Mouse (Mus musculus) midbrain, postnatal 0 days (tissue): Measurements from ENCODE around the gene Vmn2r83. TPM values are rescaled to one million over a fixed set of nuclear protein-coding genes. Genes with fewer than 3 reads are reported as not detected.

ENCODE experiments used
- ATAC-seq: fragments of 200-750 bp; cut with Nextera tagmentation; 2 replicates; pipeline ENCODE4 v1.8.0; 2017; ENCODE audit warnings: moderate number of reproducible peaks, mild to moderate bottlenecking, moderate TSS enrichment, moderate library complexity; ENCODE audit not compliant: low FRiP score
- DNase-seq: peaks from one replicate; pipeline ENCODE4 v3.0.0-alpha.2; 2015; ENCODE audit warnings: low spot score
- H3K27ac ChIP-seq: fragments of 300-500 bp; sonication (generic); 2 replicates; pipeline ENCODE4 v1.5.1; 2014; ENCODE audit warnings: low read depth, mild to moderate bottlenecking, low read length, mixed read lengths
- H3K27me3 ChIP-seq: fragments of 300-500 bp; sonication (generic); 2 replicates; pipeline ENCODE4 v1.6.1; 2014; ENCODE audit warnings: low read length, control low read depth, mixed read lengths; ENCODE audit not compliant: insufficient read depth
- H3K36me3 ChIP-seq: fragments of 300-500 bp; sonication (generic); 2 replicates; pipeline ENCODE4 v1.6.1; 2014; ENCODE audit warnings: low read length, control low read depth, mixed read lengths; ENCODE audit not compliant: insufficient read depth
- H3K4me1 ChIP-seq: fragments of 300-500 bp; sonication (generic); 2 replicates; pipeline ENCODE4 v1.6.1; 2014; ENCODE audit warnings: mild to moderate bottlenecking, control low read depth, antibody characterized with exemption, low read length, mixed read lengths; ENCODE audit not compliant: insufficient read depth
- H3K4me2 ChIP-seq: fragments of 300-500 bp; sonication (generic); 2 replicates; pipeline ENCODE4 v1.6.1; 2014; ENCODE audit warnings: low read depth, mild to moderate bottlenecking, low read length, mixed read lengths; ENCODE audit not compliant: poor library complexity, severe bottlenecking
- H3K4me3 ChIP-seq: fragments of 300-500 bp; sonication (generic); 2 replicates; pipeline ENCODE4 v1.5.1; 2014; ENCODE audit warnings: low read depth, mild to moderate bottlenecking, low read length, moderate library complexity
- H3K9ac ChIP-seq: fragments of 300-500 bp; sonication (generic); replicated peaks from 2 replicates; pipeline ENCODE4 v1.6.1; 2014; ENCODE audit warnings: mild to moderate bottlenecking, low read length, moderate library complexity, mixed read lengths; ENCODE audit not compliant: poor library complexity, severe bottlenecking
- H3K9me3 ChIP-seq: fragments of 300-500 bp; sonication (generic); 2 replicates; pipeline ENCODE4 v1.6.1; 2016; ENCODE audit warnings: low read length, control low read depth
- CTCF ChIP-seq: IDR thresholded peaks from 2 replicates; pipeline ENCODE4 v1.5.1; 2016; ENCODE audit warnings: antibody characterized with exemption, mild to moderate bottlenecking
- WGBS: fragments of 180-500 bp; shearing (Covaris S2); extraction: QIAGEN DNeasy Blood & Tissue Kit; methylation state at CpG from one replicate; pipeline ENCODE4 v1.1.7; 2014; 5-methylcytosine and 5-hydroxymethylcytosine counted together
- polyA plus RNA-seq: library from polyadenylated mRNA; unstranded; fragments of >200 nt; fragmentation: Nextera tagmentation; extraction: Ambion mirVana; gene quantifications from 2 replicates; pipeline ENCODE4 v1.2.1, GENCODE M21; 2015
- total RNA-seq: library from RNA; depleted of rRNA; stranded (reverse); fragments of >200 nt; gene quantifications from 2 replicates; pipeline ENCODE4 v1.2.3, GENCODE M21; 2014

Vmn2r83 gene
- total and polyA plus RNA-seq, 2 experiments from 2014 or later: not detected

DNA sequence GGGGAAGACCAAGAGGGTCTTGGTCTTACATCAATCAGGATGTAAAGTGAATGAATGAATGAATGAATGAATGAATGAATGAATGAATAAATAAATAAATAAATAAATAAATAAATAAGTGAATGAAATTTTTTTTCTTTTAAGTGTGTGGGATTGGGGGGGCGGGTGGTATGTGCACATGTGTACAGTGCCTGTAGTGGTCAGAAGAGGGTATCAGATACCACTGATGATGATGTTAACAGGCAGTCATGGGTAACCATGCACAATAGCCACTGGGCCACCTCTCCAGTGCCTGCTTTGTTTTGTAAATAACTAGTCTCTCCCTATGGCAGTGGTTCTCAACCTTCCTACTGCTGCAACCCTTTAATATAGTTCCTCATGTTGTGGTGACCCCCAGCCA lies 55.9 kb downstream of the Vmn2r83 start:
- H3K4me1 ChIP-seq: no peaks in the 10 kb centered on the region
- no peak for TF ChIP-seq CTCF
- H3K27me3 ChIP-seq: no peaks in the 10 kb centered on the region
- no peak for ATAC-seq
- no peak overlapping the region for H3K27ac ChIP-seq
- no peak for DNase-seq
- no peak overlapping the region for H3K4me2 ChIP-seq
- H3K9ac ChIP-seq: no peak overlapping the region
- 0 out of 2 replicates have a peak, but pooled peaks cover 3% of the 10 kb centered on the region for H3K36me3 ChIP-seq
- H3K4me3 ChIP-seq: no peak overlapping the region
- 88% methylated on average over 1 of the region's 1 CpGs for WGBS
- H3K9me3 ChIP-seq: no peaks in the 10 kb centered on the region

DNA sequence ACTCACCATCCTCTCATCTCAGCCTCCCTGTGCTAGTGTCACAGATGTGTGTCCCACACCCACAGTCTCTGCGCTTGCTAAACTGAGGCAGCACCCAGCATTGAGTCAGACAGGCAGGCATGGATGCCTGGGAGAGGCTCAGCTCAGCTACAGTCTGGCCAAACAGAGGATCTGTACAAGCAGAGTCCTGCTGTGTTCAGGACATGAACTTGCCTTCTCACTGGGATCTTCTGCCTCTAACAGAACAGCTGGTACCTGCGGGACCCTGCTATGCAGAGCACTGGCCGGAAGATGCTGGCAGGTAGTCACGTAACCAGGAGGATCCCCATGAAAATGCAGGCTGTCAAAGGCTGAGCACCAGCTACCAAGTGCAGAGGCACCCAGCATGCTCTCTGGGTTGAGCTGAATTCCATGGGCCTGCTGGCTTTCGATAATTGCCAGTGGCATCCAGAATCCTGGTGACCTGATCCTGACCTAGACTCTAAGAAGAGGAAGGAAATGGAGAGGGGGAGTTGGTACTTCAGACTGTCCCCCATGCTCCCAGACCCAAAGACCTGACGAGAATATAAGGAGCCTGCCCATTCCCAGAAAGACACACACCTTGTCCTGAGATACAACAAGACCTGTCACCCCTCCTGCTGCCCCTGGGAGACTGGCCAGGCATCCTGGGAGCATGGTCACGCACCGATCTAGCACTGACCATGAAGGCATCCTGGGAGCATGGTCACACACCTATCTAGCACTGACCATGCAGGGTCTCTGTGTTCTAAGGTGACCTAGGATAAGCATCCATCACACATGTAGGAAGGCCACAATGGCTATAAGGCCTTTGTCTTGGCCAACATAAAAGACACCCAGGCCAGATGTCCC lies 57.2 kb downstream of the Vmn2r83 start:
- ATAC-seq: no peak
- 88% methylated on average over 8 of the region's 8 CpGs for WGBS
- TF ChIP-seq CTCF: no peak
- no peak overlapping the region for H3K4me3 ChIP-seq
- no peaks in the 10 kb centered on the region for H3K27me3 ChIP-seq
- 0 out of 2 replicates have a peak, but pooled peaks cover 3% of the 10 kb centered on the region for H3K36me3 ChIP-seq
- no peaks in the 10 kb centered on the region for H3K4me1 ChIP-seq
- H3K4me2 ChIP-seq: no peak overlapping the region
- no peak overlapping the region for H3K27ac ChIP-seq
- H3K9ac ChIP-seq: no peak overlapping the region
- H3K9me3 ChIP-seq: no peaks in the 10 kb centered on the region
- no peak for DNase-seq

DNA sequence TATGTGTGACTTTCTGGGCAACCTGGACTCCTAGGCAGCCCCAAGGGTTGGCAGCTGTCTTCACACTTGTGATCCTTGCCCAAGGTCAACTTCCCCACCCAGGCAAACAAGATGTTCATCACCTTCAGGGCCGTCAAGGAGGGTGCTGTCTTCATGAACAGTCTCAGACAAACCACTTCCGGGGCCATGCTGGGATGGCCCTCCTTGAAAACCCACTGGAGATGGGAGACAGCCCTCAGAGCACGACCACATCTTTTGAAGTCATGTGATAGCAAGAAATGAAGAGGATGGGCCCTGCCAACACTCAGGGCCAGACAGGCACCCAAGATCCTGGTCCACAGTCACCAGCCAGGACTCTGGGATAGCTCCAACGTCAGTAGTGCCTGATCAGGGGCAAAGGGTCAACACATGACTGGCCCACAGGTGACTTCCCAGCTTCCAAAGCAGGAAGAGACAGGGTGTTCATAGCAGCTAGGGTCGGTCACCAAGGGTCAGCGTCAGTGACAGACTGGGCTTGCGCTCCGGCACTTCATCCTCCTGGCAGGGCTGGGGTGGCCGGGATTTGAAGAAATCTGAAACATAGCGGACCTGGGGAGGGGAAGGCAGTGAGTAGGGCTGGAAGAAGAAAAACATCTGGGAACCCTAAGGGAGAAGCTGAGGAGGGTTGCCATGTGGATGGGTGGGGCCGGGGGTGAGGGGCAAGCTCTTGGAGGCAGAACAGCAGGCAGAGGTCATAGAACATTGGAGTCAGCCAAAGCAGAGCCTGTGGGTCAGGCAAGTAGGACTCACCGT lies 58.3 kb downstream of the Vmn2r83 start:
- Histone ChIP-seq H3K4me2 (no peak overlapping the region), H3K4me3 (no peak overlapping the region), H3K36me3 (0 out of 2 replicates have a peak, but pooled peaks cover 3% of the 10 kb centered on the region), H3K27ac (no peak overlapping the region), H3K4me1 (no peaks in the 10 kb centered on the region), H3K9ac (no peak overlapping the region), H3K27me3 (no peaks in the 10 kb centered on the region), H3K9me3 (no peaks in the 10 kb centered on the region)
- ATAC-seq (no peak), DNase-seq (no peak)
- TF ChIP-seq CTCF: no peak
- WGBS: 90% methylated on average over 12 of the region's 12 CpGs

DNA sequence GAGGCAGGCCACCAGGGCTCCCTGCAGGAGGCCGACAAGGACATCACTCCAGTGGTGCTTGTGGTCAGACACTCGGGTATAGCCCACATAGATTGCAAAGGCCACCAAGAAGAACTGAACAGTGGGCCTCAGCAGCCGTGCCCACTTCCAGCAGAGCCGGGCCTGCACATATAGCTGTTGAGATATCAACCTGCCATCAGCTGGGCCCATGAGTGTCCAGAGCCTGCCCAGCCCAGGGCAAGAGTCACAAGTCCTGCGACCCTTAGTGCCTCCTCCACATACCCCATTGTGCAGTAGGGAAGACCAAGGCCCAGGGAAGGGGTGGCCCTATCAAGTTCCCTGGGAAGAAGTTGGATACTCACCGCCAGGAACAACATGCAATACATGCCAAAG lies 58.9 kb downstream of the Vmn2r83 start:
- Histone ChIP-seq H3K9me3 (no peaks in the 10 kb centered on the region), H3K4me2 (no peak overlapping the region), H3K4me3 (no peak overlapping the region), H3K36me3 (0 out of 2 replicates have a peak, but pooled peaks cover 3% of the 10 kb centered on the region), H3K4me1 (no peaks in the 10 kb centered on the region), H3K27ac (no peak overlapping the region), H3K9ac (no peak overlapping the region), H3K27me3 (no peaks in the 10 kb centered on the region)
- WGBS: 88% methylated on average over 6 of the region's 6 CpGs
- no peak for DNase-seq
- TF ChIP-seq CTCF: no peak
- no peak for ATAC-seq

DNA sequence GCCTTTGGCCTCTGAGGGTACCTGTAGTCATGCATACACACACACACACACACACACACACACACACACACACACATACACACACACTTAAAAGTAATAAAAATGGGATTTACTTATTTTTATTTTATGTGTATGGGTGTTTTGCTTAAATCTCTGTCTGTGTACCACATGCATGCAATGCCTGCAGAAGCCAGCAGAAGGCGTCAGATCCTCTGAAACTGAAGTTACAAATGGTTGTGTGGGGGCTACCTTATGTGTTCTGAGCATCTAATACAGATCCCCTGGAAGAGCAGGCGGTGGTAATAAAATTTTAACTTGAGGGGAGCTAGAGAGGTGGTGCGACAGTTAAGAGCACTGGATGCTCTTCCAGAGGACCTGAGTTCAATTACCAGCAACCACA lies 59.5 kb downstream of the Vmn2r83 start:
- 81% methylated on average over 3 of the region's 3 CpGs for WGBS
- ATAC-seq (no peak), DNase-seq (no peak)
- H3K9me3 ChIP-seq: no peaks in the 10 kb centered on the region
- TF ChIP-seq CTCF: peak; percentile 26
- 0 out of 2 replicates have a peak, but pooled peaks cover 3% of the 10 kb centered on the region for H3K36me3 ChIP-seq
- H3K27ac ChIP-seq: no peak overlapping the region
- H3K4me3 ChIP-seq: no peak overlapping the region
- no peak overlapping the region for H3K4me2 ChIP-seq
- no peaks in the 10 kb centered on the region for H3K27me3 ChIP-seq
- no peaks in the 10 kb centered on the region for H3K4me1 ChIP-seq
- H3K9ac ChIP-seq: no peak overlapping the region

DNA sequence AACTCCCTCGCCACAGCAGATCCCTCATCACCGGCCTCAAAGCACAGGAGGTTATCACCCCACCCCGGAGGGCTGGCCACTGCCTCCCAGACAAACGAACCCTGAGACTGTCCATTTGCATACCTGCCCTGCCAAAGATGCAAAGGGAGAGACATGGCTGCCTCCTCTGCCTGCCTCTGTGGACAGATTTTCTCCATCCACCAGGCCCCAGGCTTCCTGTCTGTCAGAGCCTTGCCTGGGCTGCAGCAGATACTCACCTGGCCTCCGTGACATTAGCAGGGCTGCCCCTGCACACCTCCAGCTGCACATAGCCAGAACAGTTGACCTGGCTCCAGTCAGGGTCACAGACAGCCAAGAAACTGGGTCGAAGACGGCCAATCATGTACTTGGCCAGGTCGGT lies 61.7 kb downstream of the Vmn2r83 start:
- 74% methylated on average over 8 of the region's 8 CpGs for WGBS
- 0 out of 2 replicates have a peak, but pooled peaks cover 3% of the 10 kb centered on the region for H3K36me3 ChIP-seq
- TF ChIP-seq CTCF: no peak

More for the DNA sequence above, 61.7 kb downstream of the Vmn2r83 start:
- Histone ChIP-seq H3K4me3 (no peak overlapping the region), H3K27me3 (no peaks in the 10 kb centered on the region), H3K9me3 (no peaks in the 10 kb centered on the region), H3K4me1 (no peaks in the 10 kb centered on the region), H3K4me2 (no peak overlapping the region), H3K27ac (no peak overlapping the region), H3K9ac (no peak overlapping the region)
- DNase-seq (no peak), ATAC-seq (no peak)
